Mouse (Mus musculus) embryonic facial prominence, embryonic 12.5 days (tissue): ENCODE measurements around the gene Atf5. TPM values are rescaled to one million over a fixed set of nuclear protein-coding genes. Genes with fewer than 3 reads are reported as not detected.
A peak's percentile ranks its signal among the peaks of the same experiment; 100 is the strongest.

Source experiments
- ATAC-seq: fragments of 200-750 bp; cut with Nextera tagmentation; 2 replicates; pipeline ENCODE4 v1.8.0; 2017; ENCODE audit not compliant: insufficient number of reproducible peaks, insufficient read depth, low FRiP score, low TSS enrichment
- H3K27ac ChIP-seq: fragments of 300-500 bp; sonication (generic); 2 replicates; pipeline ENCODE4 v1.5.1; 2016; ENCODE audit warnings: mild to moderate bottlenecking
- H3K27me3 ChIP-seq: fragments of 300-500 bp; sonication (generic); 2 replicates; pipeline ENCODE4 v1.6.1; 2016; ENCODE audit warnings: mild to moderate bottlenecking, moderate library complexity
- H3K36me3 ChIP-seq: fragments of 300-500 bp; sonication (generic); 2 replicates; pipeline ENCODE4 v1.6.1; 2016; ENCODE audit warnings: mild to moderate bottlenecking
- H3K4me1 ChIP-seq: fragments of 300-500 bp; sonication (generic); 2 replicates; pipeline ENCODE4 v1.6.1; 2016
- H3K4me2 ChIP-seq: fragments of 300-500 bp; sonication (generic); replicated peaks from 2 replicates; pipeline ENCODE4 v1.6.1; 2016; ENCODE audit warnings: mild to moderate bottlenecking, moderate library complexity
- H3K4me3 ChIP-seq: fragments of 300-500 bp; sonication (generic); 2 replicates; pipeline ENCODE4 v1.5.1; 2016; ENCODE audit warnings: mild to moderate bottlenecking
- H3K9ac ChIP-seq: fragments of 300-500 bp; sonication (generic); 2 replicates; pipeline ENCODE4 v1.6.1; 2016; ENCODE audit warnings: mild to moderate bottlenecking, moderate library complexity
- H3K9me3 ChIP-seq: fragments of 300-500 bp; sonication (generic); 2 replicates; pipeline ENCODE4 v1.6.1; 2016; ENCODE audit warnings: mild to moderate bottlenecking, moderate library complexity
- WGBS: fragments of 180-500 bp; shearing (Covaris S2); methylation state at CpG from one replicate; pipeline ENCODE4 v1.1.7; 2016; 5-methylcytosine and 5-hydroxymethylcytosine counted together
- microRNA counts: library from miRNA; unstranded; fragments of <30 nt; microRNA quantifications from one replicate; lab custom pipeline; 2017
- microRNA-seq: library from miRNA; unstranded; fragments of <30 nt; microRNA quantifications from one replicate; pipeline ENCODE4, GENCODE M21; 2017
- polyA plus RNA-seq: library from polyadenylated mRNA; unstranded; fragments of >200 nt; fragmentation: Nextera tagmentation; extraction: Ambion mirVana; gene quantifications from 2 replicates; pipeline ENCODE4 v1.2.1, GENCODE M21; 2016

Atf5 gene
- polyA plus RNA-seq, 1 experiment from 2014 or later: 5.8 TPM

- Histone ChIP-seq H3K9ac (no peak overlapping the region), H3K27ac (no peak overlapping the region), H3K36me3 (no peaks in the 10 kb centered on the region), H3K4me3 (no peak overlapping the region), H3K9me3 (no peaks in the 10 kb centered on the region), H3K4me2 (no peak overlapping the region), H3K4me1 (no peaks in the 10 kb centered on the region), H3K27me3 (no peaks in the 10 kb centered on the region)
- ATAC-seq: no peak
- 87% methylated on average over 6 of the region's 6 CpGs for WGBS
Measured at GRCm38 (mm10) chr7:44792781-44793180, 23.7 kb downstream of the Atf5 start.

- WGBS: 69% methylated on average over 4 of the region's 4 CpGs
- no peak overlapping the region for H3K27ac ChIP-seq
- H3K27me3 ChIP-seq: no peaks in the 10 kb centered on the region
- no peak overlapping the region for H3K9ac ChIP-seq
- H3K36me3 ChIP-seq: no peaks in the 10 kb centered on the region
- no peak overlapping the region for H3K4me3 ChIP-seq
- no peak overlapping the region for H3K4me2 ChIP-seq
- H3K9me3 ChIP-seq: no peaks in the 10 kb centered on the region
- no peak for ATAC-seq
- no peaks in the 10 kb centered on the region for H3K4me1 ChIP-seq
Measured at GRCm38 (mm10) chr7:44790066-44790465, 26.4 kb downstream of the Atf5 start.

- ATAC-seq: no peak
- no peak overlapping the region for H3K9ac ChIP-seq
- no peaks in the 10 kb centered on the region for H3K9me3 ChIP-seq
- H3K4me2 ChIP-seq: no peak overlapping the region
- H3K4me1 ChIP-seq: no peaks in the 10 kb centered on the region
- no peaks in the 10 kb centered on the region for H3K36me3 ChIP-seq
- WGBS: 73% methylated on average over 3 of the region's 3 CpGs
- no peaks in the 10 kb centered on the region for H3K27me3 ChIP-seq
- no peak overlapping the region for H3K4me3 ChIP-seq
- H3K27ac ChIP-seq: no peak overlapping the region
Measured at GRCm38 (mm10) chr7:44789531-44789930, 26.9 kb downstream of the Atf5 start.

DNA sequence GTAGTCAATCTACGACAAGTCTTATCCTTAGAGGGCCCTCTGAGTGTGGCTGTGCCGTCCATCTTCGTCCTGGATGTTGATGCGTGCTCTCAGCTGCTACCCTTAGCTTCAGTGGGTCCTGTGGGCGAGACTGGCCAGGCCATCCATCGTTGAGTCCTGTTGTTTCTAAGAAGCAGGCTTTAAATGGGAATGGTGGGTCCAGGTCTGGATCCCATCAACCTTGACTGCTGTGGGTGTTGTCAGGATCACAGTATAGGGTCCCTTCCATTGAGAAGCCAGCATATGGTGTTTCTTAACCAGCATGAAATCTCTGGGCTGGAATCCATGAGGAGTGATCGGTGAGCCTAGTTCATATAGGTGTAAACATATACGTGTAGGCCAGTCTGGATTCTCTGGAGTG, 36.4 kb downstream of the Atf5 start:
- Histone ChIP-seq H3K27ac (no peak overlapping the region), H3K36me3 (peaks cover 23% of the 10 kb centered on the region), H3K27me3 (no peaks in the 10 kb centered on the region), H3K9ac (no peak overlapping the region), H3K4me2 (no peak overlapping the region), H3K4me1 (no peaks in the 10 kb centered on the region), H3K9me3 (no peaks in the 10 kb centered on the region), H3K4me3 (no peak overlapping the region)
- 80% methylated on average over 8 of the region's 8 CpGs for WGBS
- ATAC-seq: no peak

DNA sequence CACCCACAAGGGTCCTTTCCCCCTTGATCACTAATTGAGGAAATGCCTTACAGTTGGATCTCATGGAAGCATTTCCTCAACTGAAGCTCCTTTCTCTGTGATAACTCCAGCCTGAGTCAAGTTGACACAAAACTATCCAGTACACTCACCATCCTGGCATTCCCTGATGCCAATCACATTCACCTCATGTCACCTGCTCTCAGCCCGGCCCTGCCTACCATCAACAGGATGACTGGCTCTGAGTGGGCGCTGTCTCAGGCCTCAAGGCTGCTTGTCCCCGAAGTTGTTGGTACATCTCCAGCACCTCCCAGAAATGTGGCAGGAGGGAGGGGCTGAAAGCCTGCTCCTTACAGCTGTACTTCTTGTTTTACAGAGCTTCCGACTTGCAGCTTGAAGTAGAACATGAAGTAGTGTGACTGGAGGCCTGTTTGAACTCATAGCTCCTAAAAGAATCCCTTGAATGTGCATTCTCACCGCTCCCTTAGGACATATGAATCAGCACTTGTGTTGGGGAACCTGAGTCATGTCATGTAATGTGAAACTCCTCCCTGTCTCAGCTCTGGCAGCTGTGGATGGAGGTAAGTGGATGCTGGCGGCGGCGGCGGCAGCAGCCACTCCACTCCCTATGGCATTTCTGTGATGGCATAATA, 39.5 kb downstream of the Atf5 start:
- WGBS: 83% methylated on average over 9 of the region's 9 CpGs
- no peak for ATAC-seq
- no peak overlapping the region for H3K9ac ChIP-seq
- H3K4me1 ChIP-seq: no peaks in the 10 kb centered on the region
- no peak overlapping the region for H3K27ac ChIP-seq
- no peak overlapping the region for H3K4me3 ChIP-seq
- H3K4me2 ChIP-seq: no peak overlapping the region
- H3K36me3 ChIP-seq: peaks cover 43% of the 10 kb centered on the region
- H3K9me3 ChIP-seq: no peaks in the 10 kb centered on the region
- H3K27me3 ChIP-seq: no peaks in the 10 kb centered on the region

DNA sequence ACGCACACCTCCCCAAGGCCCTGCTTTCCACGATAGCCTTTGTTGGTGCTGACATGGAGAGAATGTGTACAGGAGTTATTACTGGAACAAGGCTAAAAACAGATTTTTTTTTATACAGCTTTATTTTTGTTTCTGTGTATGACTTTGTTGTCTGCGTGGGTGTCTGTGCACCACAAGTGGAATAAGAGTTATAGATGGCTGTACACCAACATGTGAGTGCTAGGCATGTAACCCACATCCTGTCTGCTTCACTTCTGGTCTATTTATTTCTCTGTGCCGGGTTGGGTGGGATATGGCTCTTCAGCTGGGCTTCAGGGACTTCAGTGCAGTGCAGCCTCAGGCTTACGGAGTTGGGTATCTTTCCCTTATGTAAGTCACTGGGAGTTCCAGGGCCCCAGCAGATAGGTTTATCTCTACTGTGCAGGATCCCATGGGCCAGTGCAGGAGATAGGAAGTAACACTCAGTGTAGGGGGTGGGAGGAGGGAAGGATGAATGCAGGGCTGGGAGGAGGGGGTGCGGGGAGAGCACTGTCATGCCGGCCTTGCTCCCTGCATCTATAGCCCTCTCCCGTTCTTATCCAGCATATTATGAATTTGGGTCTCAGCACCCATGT, 43.8 kb downstream of the Atf5 start:
- Histone ChIP-seq H3K4me3 (no peak overlapping the region), H3K36me3 (peaks cover 66% of the 10 kb centered on the region), H3K9ac (no peak overlapping the region), H3K27ac (no peak overlapping the region), H3K4me1 (no peaks in the 10 kb centered on the region), H3K9me3 (no peaks in the 10 kb centered on the region), H3K27me3 (no peaks in the 10 kb centered on the region), H3K4me2 (no peak overlapping the region)
- 89% methylated on average over 8 of the region's 8 CpGs for WGBS
- no peak for ATAC-seq

DNA sequence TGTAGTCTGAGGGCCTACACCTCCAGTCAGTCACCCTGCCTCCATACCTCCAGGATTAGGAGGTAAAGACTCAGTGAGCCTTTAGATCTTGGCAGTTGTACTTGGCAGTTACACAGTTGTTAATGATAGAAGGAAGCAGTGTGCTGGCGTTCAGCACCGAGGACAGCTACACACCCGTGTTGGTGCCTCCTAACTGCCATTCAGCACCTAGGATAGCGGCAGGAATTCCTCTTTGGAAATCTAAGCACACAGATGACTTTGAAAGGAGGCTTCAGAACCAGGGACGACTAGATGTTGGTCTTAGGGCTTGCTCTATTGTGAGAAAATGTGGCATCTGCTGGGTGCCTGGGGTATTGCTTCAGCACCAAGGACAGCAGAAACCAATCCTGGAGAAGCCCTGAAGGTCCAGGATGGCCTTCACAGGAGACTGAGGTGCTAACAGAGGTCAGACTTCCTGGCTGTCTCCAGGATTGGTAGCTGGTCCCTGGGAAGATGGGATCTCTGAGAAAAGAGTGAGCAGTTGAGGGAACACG, 46.3 kb downstream of the Atf5 start:
- H3K9ac ChIP-seq: no peak overlapping the region
- H3K27me3 ChIP-seq: no peaks in the 10 kb centered on the region
- ATAC-seq: no peak
- H3K36me3 ChIP-seq: peaks cover 71% of the 10 kb centered on the region
- no peak overlapping the region for H3K4me3 ChIP-seq
- 12% methylated on average over 6 of the region's 6 CpGs for WGBS
- H3K4me2 ChIP-seq: no peak overlapping the region
- no peaks in the 10 kb centered on the region for H3K4me1 ChIP-seq
- no peaks in the 10 kb centered on the region for H3K9me3 ChIP-seq
- H3K27ac ChIP-seq: no peak overlapping the region

GRCm38 (mm10) chr7:44768129-44768528, 48.3 kb downstream of the Atf5 start:
- Histone ChIP-seq H3K9ac (no peak overlapping the region), H3K4me3 (no peak overlapping the region), H3K27me3 (no peaks in the 10 kb centered on the region), H3K4me2 (no peak overlapping the region), H3K9me3 (no peaks in the 10 kb centered on the region), H3K4me1 (no peaks in the 10 kb centered on the region), H3K36me3 (peaks cover 73% of the 10 kb centered on the region), H3K27ac (no peak overlapping the region)
- no peak for ATAC-seq
- WGBS: 87% methylated on average over 5 of the region's 5 CpGs

MicroRNA genes within 50 kb of the gene (microRNA counts, 519-probe panel; counts per million panel counts)
- microRNA mmu-miR-707 (lab: Ali Mortazavi, UCI): 460 counts per million, percentile 65 among the panel's probes with 10 or more counts

Small RNAs within 50 kb of the gene (microRNA-seq; reads per million reads assigned to microRNA genes)
- gene Mir707: not detected

Other genes starting within 250 kb of the Atf5 start
- gene Napsa, start 244.3 kb downstream of the Atf5 start, polyA plus RNA-seq: 1.1 and 1.3 TPM in 2 replicates
- 0.70 and 0.79 TPM in 2 replicates for gene Kcnc3, start 226.0 kb downstream of the Atf5 start, polyA plus RNA-seq
- gene Myh14, start 145.8 kb downstream of the Atf5 start, polyA plus RNA-seq: 6.5 and 6.8 TPM in 2 replicates
- gene Izumo2, start 107.9 kb downstream of the Atf5 start, polyA plus RNA-seq: not detected in 2 replicates
- 36.4 and 36.7 TPM in 2 replicates for gene Vrk3, start 68.2 kb downstream of the Atf5 start, polyA plus RNA-seq
- 2.3 and 2.6 TPM in 2 replicates for gene Zfp473, start 65.6 kb downstream of the Atf5 start, polyA plus RNA-seq
- 102 and 104 TPM in 2 replicates for gene Nup62, start 570 bp downstream of the Atf5 start, polyA plus RNA-seq
- gene Il4i1, start 271 bp downstream of the Atf5 start, polyA plus RNA-seq: 1.2 and 2.5 TPM in 2 replicates
- 116 and 120 TPM in 2 replicates for gene Akt1s1, start 32.3 kb upstream of the Atf5 start, polyA plus RNA-seq
- gene Tbc1d17, start 32.4 kb upstream of the Atf5 start, polyA plus RNA-seq: 94.3 and 105 TPM in 2 replicates
- 29.0 and 30.4 TPM in 2 replicates for gene Pnkp, start 40.5 kb upstream of the Atf5 start, polyA plus RNA-seq
- 696 and 750 TPM in 2 replicates for gene Ptov1, start 53.1 kb upstream of the Atf5 start, polyA plus RNA-seq
- 113 and 123 TPM in 2 replicates for gene Med25, start 76.1 kb upstream of the Atf5 start, polyA plus RNA-seq
- 22.4 and 23.3 TPM in 2 replicates for gene Fuz, start 79.4 kb upstream of the Atf5 start, polyA plus RNA-seq
- 76.3 and 84.7 TPM in 2 replicates for gene Ap2a1, start 112.8 kb upstream of the Atf5 start, polyA plus RNA-seq
- gene Tsks, start 126.5 kb upstream of the Atf5 start, polyA plus RNA-seq: 0.11 and 0.19 TPM in 2 replicates
- 32.9 and 35.6 TPM in 2 replicates for gene Cpt1c, start 158.2 kb upstream of the Atf5 start, polyA plus RNA-seq
- 660 and 677 TPM in 2 replicates for gene Prmt1, start 169.9 kb upstream of the Atf5 start, polyA plus RNA-seq
- 93.3 and 95.7 TPM in 2 replicates for gene Irf3, start 181.0 kb upstream of the Atf5 start, polyA plus RNA-seq
- 79.9 and 83.5 TPM in 2 replicates for gene Bcl2l12, start 182.1 kb upstream of the Atf5 start, polyA plus RNA-seq
- 43.8 and 47.7 TPM in 2 replicates for gene Scaf1, start 199.7 kb upstream of the Atf5 start, polyA plus RNA-seq
- 23.6 and 26.1 TPM in 2 replicates for gene Rras, start 201.3 kb upstream of the Atf5 start, polyA plus RNA-seq
- gene Prr12, start 236.2 kb upstream of the Atf5 start, polyA plus RNA-seq: 13.7 and 16.8 TPM in 2 replicates
- 63.0 and 64.4 TPM in 2 replicates for gene Nosip, start 245.8 kb upstream of the Atf5 start, polyA plus RNA-seq
- 23.9 and 25.0 TPM in 2 replicates for gene Prrg2, start 246.0 kb upstream of the Atf5 start, polyA plus RNA-seq